Mouse (Mus musculus) hindbrain, embryonic 12.5 days (tissue): ENCODE measurements at regions not wholly inside any gene's neighbourhood (a gene's known extent, or its start where the extent isn't known, plus 50 kb on each side); places are given as distances from the start of the nearest gene placed in this dataset.

Experiments used
- ATAC-seq: fragments of 200-750 bp; cut with Nextera tagmentation; 2 replicates; pipeline ENCODE4 v1.8.0; 2017; ENCODE audit warnings: moderate TSS enrichment; ENCODE audit not compliant: low FRiP score
- H3K27ac ChIP-seq: fragments of 300-500 bp; sonication (generic); 2 replicates; pipeline ENCODE4 v1.5.1; 2016; ENCODE audit warnings: mild to moderate bottlenecking
- H3K27me3 ChIP-seq: fragments of 300-500 bp; sonication (generic); 2 replicates; pipeline ENCODE4 v1.6.1; 2016; ENCODE audit warnings: mild to moderate bottlenecking
- H3K36me3 ChIP-seq: fragments of 300-500 bp; sonication (generic); 2 replicates; pipeline ENCODE4 v1.6.1; 2016; ENCODE audit warnings: mild to moderate bottlenecking
- H3K4me1 ChIP-seq: fragments of 300-500 bp; sonication (generic); 2 replicates; pipeline ENCODE4 v1.6.1; 2016
- H3K4me2 ChIP-seq: fragments of 300-500 bp; sonication (generic); replicated peaks from 2 replicates; pipeline ENCODE4 v1.6.1; 2016; ENCODE audit warnings: mild to moderate bottlenecking
- H3K4me3 ChIP-seq: fragments of 300-500 bp; sonication (generic); 2 replicates; pipeline ENCODE4 v1.5.1; 2016; ENCODE audit warnings: mild to moderate bottlenecking
- H3K9ac ChIP-seq: fragments of 300-500 bp; sonication (generic); 2 replicates; pipeline ENCODE4 v1.6.1; 2016; ENCODE audit warnings: mild to moderate bottlenecking, moderate library complexity
- H3K9me3 ChIP-seq: fragments of 300-500 bp; sonication (generic); replicated peaks from 2 replicates; pipeline ENCODE4 v1.6.1; 2016; ENCODE audit warnings: mild to moderate bottlenecking
- WGBS: fragments of 180-500 bp; shearing (Covaris S2); methylation state at CpG from one replicate; pipeline ENCODE4 v1.1.7; 2016; 5-methylcytosine and 5-hydroxymethylcytosine counted together

DNA sequence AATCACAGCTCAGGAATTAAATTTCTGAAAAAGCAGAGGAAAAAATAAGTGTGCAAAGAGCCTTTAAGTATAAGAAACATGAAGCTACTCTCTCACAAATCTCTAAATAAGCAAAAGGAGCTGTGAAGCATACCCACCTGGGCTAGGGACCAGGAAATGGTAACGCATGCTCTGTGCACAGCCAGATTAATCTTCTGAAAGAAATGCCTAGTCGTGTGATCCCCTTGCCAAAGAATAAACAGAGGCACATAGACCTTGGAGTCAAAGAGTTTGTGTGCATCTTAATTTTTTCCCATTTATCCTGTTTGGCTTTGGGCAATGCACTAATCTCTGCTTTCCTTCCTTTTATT is 338.2 kb upstream of the Sel1l start:
- no peaks in the 10 kb centered on the region for H3K27me3 ChIP-seq
- H3K27ac ChIP-seq = no peak overlapping the region
- no peak for ATAC-seq
- no peak overlapping the region for H3K4me2 ChIP-seq
- no peaks in the 10 kb centered on the region for H3K9me3 ChIP-seq
- H3K9ac ChIP-seq = no peak overlapping the region
- WGBS = 77% methylated on average over 2 of the region's 2 CpGs
- H3K36me3 ChIP-seq = no peaks in the 10 kb centered on the region
- no peak overlapping the region for H3K4me3 ChIP-seq
- H3K4me1 ChIP-seq = no peaks in the 10 kb centered on the region

- ATAC-seq = no peak
- H3K27ac ChIP-seq = no peak overlapping the region
- WGBS = 80% methylated on average over 6 of the region's 6 CpGs
These were observed 337.6 kb upstream of the Sel1l start for GRCm38 (mm10) chr12:92186448-92187132.

DNA sequence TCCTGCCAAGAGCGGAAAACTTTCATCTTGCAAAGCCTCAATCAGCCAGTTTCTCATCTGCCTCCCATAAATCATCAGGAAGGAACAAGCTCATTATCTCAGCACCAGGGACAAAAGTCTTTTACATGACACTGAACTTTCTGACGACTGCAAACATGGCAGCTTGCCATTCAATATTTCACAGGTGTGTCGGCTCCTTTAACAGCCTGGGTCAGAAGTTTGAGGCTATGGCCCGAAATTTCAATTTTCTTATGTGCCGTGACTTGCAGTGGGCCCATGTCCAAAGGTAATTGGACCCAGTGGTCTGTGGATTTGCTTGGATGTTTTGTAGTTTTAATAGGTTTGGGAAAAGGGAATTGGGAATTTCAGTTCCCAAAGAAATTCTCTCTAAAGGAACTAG is 330.3 kb upstream of the Sel1l start:
- no peaks in the 10 kb centered on the region for H3K4me1 ChIP-seq
- no peaks in the 10 kb centered on the region for H3K36me3 ChIP-seq
- H3K27me3 ChIP-seq = no peaks in the 10 kb centered on the region
- WGBS = 73% methylated on average over 5 of the region's 5 CpGs
- no peaks in the 10 kb centered on the region for H3K9me3 ChIP-seq
- no peak overlapping the region for H3K27ac ChIP-seq
- H3K4me3 ChIP-seq = no peak overlapping the region
- ATAC-seq = no peak
- no peak overlapping the region for H3K4me2 ChIP-seq
- H3K9ac ChIP-seq = no peak overlapping the region

More at GRCm38 (mm10) chr12:92186448-92187132, 337.6 kb upstream of the Sel1l start:
- Histone ChIP-seq H3K4me3 (no peak overlapping the region), H3K9ac (no peak overlapping the region), H3K4me1 (no peaks in the 10 kb centered on the region), H3K27me3 (no peaks in the 10 kb centered on the region), H3K9me3 (no peaks in the 10 kb centered on the region), H3K4me2 (no peak overlapping the region), H3K36me3 (no peaks in the 10 kb centered on the region)

DNA sequence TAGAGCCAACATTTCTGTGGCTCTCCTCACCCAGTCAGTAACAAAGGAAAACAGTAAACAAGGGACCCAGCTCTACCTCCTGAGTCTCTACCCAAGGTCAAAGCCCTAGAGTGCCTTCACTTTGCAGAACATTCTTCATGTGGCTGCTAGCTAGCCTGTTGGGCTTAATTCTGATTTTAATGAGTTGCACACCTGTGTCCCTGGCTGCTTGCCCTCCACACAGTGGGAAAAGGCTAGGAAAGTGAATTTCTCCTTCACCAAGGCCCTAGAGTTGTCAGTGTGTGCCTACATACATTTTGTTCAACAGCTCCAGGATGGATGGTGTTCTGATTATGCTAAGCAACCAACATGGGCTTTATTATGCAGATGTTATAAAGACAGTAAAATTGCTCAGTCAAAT is 307.8 kb upstream of the Sel1l start:
- no peak overlapping the region for H3K27ac ChIP-seq
- H3K9ac ChIP-seq = no peak overlapping the region
- H3K9me3 ChIP-seq = no peaks in the 10 kb centered on the region
- H3K4me1 ChIP-seq = peaks cover 3% of the 10 kb centered on the region; the same call in 1 of the 2 replicates
- H3K4me2 ChIP-seq = no peak overlapping the region
- H3K27me3 ChIP-seq = no peaks in the 10 kb centered on the region
- no peak for ATAC-seq
- no peak overlapping the region for H3K4me3 ChIP-seq
- no peaks in the 10 kb centered on the region for H3K36me3 ChIP-seq

GRCm38 (mm10) chr12:92152922-92153235 is 303.9 kb upstream of the Sel1l start:
- 66% methylated on average over 2 of the region's 2 CpGs for WGBS
- Histone ChIP-seq H3K4me2 (no peak overlapping the region), H3K4me1 (peaks cover 3% of the 10 kb centered on the region; the same call in 1 of the 2 replicates), H3K4me3 (no peak overlapping the region), H3K9ac (no peak overlapping the region), H3K27me3 (no peaks in the 10 kb centered on the region), H3K27ac (no peak overlapping the region), H3K9me3 (no peaks in the 10 kb centered on the region), H3K36me3 (no peaks in the 10 kb centered on the region)
- no peak for ATAC-seq

DNA sequence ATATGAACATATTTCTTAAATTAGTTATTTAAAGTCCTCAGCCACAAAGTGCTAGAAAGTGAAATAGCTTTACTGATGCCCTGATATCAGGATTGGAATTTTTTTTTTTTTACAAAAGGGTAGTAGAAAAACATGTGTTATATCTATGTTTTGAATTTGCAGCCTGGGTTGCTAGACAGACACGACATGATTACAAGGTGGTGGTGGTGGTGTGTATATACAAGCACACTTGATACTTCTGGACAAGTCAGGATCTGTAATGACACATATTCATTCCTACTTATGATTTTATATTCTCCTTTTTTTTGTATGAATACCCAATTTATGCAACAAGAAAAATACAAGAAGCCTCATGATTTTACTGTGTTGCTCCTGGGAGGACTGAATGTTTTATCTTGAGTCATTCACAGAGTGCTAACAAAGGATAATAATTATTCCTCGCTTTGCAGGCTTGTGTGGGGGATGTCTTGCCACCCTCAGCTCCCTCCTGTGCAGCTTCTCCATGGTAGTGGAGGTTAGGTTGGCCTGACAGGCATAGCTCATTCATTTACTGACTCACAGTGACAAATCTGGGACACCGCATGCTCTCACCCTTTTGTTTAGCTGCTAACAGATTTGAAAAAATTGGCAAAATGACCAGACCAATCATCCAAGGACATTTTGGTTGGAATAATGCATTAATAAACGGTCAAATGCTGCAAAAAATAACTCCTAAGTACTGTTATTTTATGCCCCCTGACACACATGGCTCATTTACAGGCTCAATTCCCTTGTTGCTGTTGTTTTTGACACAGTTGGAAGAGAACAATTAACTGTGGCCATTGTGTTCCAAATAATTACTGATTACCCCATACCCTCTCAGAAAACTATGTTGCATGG is 303.3 kb upstream of the Sel1l start:
- H3K9ac ChIP-seq = no peak overlapping the region
- no peaks in the 10 kb centered on the region for H3K9me3 ChIP-seq
- peaks cover 3% of the 10 kb centered on the region; the same call in 1 of the 2 replicates for H3K4me1 ChIP-seq
- no peak for ATAC-seq
- no peaks in the 10 kb centered on the region for H3K36me3 ChIP-seq
- no peak overlapping the region for H3K27ac ChIP-seq
- no peak overlapping the region for H3K4me3 ChIP-seq
- no peak overlapping the region for H3K4me2 ChIP-seq
- H3K27me3 ChIP-seq = no peaks in the 10 kb centered on the region
- WGBS = 54% methylated on average over 4 of the region's 4 CpGs

DNA sequence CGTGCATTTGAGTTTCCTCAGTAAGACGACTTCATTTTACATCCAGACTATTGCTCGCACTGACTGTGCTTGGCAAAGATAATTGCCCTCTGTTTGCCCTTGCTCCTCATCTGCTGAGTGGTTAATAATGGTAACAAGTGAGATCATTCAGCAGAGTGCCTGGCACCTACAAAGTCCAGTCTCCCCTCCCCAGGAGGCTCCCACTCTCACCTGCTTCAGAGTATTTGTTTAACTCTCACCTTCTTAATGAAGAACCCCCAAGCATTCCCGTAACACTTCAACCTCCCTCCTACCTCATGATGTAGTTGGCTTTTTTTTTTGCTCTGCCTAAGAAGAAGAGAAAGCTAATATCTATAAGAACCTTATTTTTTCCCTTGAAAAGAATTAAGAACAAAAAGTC is 288.6 kb upstream of the Sel1l start:
- Histone ChIP-seq H3K9me3 (no peaks in the 10 kb centered on the region), H3K27me3 (no peaks in the 10 kb centered on the region), H3K36me3 (no peaks in the 10 kb centered on the region), H3K4me1 (no peaks in the 10 kb centered on the region), H3K4me3 (no peak overlapping the region), H3K9ac (no peak overlapping the region), H3K4me2 (no peak overlapping the region), H3K27ac (no peak overlapping the region)
- WGBS = 81% methylated on average over 4 of the region's 4 CpGs
- ATAC-seq = no peak

GRCm38 (mm10) chr12:92127648-92128047 is 278.7 kb upstream of the Sel1l start:
- Histone ChIP-seq H3K9ac (no peak overlapping the region), H3K4me2 (no peak overlapping the region), H3K4me1 (no peaks in the 10 kb centered on the region), H3K36me3 (no peaks in the 10 kb centered on the region), H3K27ac (no peak overlapping the region), H3K4me3 (no peak overlapping the region), H3K27me3 (no peaks in the 10 kb centered on the region), H3K9me3 (no peaks in the 10 kb centered on the region)
- 86% methylated on average over 6 of the region's 6 CpGs for WGBS
- ATAC-seq = no peak

DNA sequence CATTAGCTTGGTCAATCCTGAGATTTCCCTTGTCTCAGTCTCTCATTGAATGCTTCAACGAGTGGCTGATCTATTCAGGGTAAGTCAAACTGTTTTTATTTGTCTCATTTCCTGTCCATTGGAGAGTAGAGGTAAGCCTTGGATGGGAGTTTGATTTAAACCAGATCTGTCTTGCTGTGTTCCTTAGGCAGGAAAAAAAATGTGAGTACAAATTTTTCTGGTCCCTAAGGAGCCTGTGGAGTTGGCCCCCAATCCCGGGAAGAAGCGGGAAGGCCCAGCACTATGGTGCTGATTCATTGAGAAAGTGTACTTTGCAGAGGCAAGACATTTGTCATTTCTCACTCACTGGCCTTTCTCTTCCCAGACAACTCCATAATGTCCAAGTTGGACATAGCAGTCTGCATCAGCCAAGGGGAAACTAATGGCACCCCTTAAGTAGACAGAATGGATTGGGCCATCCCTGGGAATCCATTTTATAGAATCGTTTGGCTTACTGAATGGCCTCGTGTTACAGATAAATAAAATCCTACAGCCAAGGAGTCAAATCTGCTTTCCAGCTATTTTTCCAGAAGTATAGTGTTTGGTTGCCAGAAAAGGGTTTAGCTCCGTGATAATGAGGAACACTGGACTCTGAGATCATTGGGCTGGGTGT is 271.3 kb upstream of the Sel1l start:
- no peaks in the 10 kb centered on the region for H3K27me3 ChIP-seq
- no peak overlapping the region for H3K4me3 ChIP-seq
- H3K36me3 ChIP-seq = no peaks in the 10 kb centered on the region
- no peaks in the 10 kb centered on the region for H3K4me1 ChIP-seq
- no peak overlapping the region for H3K27ac ChIP-seq
- no peaks in the 10 kb centered on the region for H3K9me3 ChIP-seq
- WGBS = 75% methylated on average over 6 of the region's 6 CpGs
- H3K9ac ChIP-seq = no peak overlapping the region
- ATAC-seq = no peak
- no peak overlapping the region for H3K4me2 ChIP-seq

DNA sequence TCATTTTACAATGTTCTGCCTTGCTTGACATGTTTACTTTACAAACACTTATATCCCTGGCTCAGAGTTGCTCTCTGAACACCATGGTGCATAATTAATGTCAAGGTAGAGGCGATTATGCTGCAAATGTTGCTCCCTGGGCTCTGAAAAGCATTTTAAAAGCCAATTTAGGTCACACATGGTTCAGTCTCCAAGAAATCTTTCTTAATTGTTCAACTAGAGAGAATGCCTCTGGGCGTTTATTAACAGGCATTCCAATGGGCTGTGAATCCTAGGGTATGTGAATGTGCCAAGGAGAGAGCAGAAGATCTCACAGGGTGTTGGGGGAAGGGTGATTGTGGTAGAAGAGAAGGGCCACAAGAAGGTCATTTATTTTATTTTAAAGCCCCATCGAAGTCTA is 260.7 kb upstream of the Sel1l start:
- 60% methylated on average over 3 of the region's 3 CpGs for WGBS
- H3K9me3 ChIP-seq = no peaks in the 10 kb centered on the region
- H3K4me2 ChIP-seq = no peak overlapping the region
- H3K36me3 ChIP-seq = no peaks in the 10 kb centered on the region
- no peak overlapping the region for H3K9ac ChIP-seq
- no peaks in the 10 kb centered on the region for H3K27me3 ChIP-seq
- H3K27ac ChIP-seq = no peak overlapping the region
- no peak overlapping the region for H3K4me3 ChIP-seq
- no peak for ATAC-seq
- no peaks in the 10 kb centered on the region for H3K4me1 ChIP-seq

GRCm38 (mm10) chr12:92100080-92100479 is 251.1 kb upstream of the Sel1l start:
- Histone ChIP-seq H3K4me2 (no peak overlapping the region), H3K27me3 (no peaks in the 10 kb centered on the region), H3K4me1 (no peaks in the 10 kb centered on the region), H3K27ac (no peak overlapping the region), H3K36me3 (no peaks in the 10 kb centered on the region), H3K9me3 (no peaks in the 10 kb centered on the region), H3K4me3 (no peak overlapping the region), H3K9ac (no peak overlapping the region)
- no peak for ATAC-seq
- WGBS = 88% methylated on average over 4 of the region's 4 CpGs

GRCm38 (mm10) chr12:92092794-92093365 is 243.9 kb upstream of the Sel1l start:
- Histone ChIP-seq H3K27me3 (no peaks in the 10 kb centered on the region), H3K4me2 (no peak overlapping the region), H3K36me3 (no peaks in the 10 kb centered on the region), H3K4me1 (no peaks in the 10 kb centered on the region), H3K27ac (no peak overlapping the region), H3K9ac (no peak overlapping the region), H3K9me3 (no peaks in the 10 kb centered on the region), H3K4me3 (no peak overlapping the region)
- 83% methylated on average over 10 of the region's 10 CpGs for WGBS
- no peak for ATAC-seq
